Mouse (Mus musculus) frontal cortex, adult (tissue): ENCODE measurements at regions not wholly inside any gene's neighbourhood (a gene's known extent, or its start where the extent isn't known, plus 50 kb on each side); places are given as distances from the start of the nearest gene placed in this dataset.

Experiments
- ATAC-seq: cut with Nextera tagmentation; 2 replicates; pipeline ENCODE4 v1.9.2; 2017; ENCODE audit warnings: mild to moderate bottlenecking, moderate library complexity, mixed read lengths; ENCODE audit not compliant: low TSS enrichment

- no peak for ATAC-seq
Observed at GRCm38 (mm10) chr7:129983601-129984120, 392.0 kb downstream of the Wdr11 start.

GRCm38 (mm10) chr7:129984367-129984766, 392.7 kb downstream of the Wdr11 start:
- no peak for ATAC-seq

DNA sequence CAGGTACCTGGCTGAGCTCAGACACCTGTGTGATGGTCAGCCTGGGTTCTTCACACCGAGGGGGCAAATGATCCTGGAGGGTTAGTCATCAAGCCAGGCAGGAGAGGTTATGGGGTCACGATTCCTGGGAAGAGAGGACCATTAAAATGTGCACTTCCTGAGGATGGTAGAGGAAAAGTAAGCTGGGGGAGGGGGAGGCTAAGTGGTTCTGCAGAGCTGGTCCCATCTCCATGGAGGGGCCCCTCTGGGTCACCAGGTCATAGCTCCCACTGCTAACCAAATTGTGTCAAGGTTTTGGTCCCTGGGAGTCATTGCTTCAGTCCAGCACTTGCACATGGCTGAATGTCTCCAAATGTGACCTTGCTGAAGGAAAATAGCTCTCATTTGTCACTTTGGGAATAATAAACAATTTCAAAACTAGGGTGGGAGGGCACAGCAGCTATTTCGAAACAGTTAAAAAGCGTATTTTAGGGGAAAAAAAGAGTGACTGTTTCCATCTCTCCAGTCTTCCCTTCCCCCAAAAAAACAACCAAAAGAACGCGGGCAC, 395.5 kb downstream of the Wdr11 start:
- no peak for ATAC-seq

DNA sequence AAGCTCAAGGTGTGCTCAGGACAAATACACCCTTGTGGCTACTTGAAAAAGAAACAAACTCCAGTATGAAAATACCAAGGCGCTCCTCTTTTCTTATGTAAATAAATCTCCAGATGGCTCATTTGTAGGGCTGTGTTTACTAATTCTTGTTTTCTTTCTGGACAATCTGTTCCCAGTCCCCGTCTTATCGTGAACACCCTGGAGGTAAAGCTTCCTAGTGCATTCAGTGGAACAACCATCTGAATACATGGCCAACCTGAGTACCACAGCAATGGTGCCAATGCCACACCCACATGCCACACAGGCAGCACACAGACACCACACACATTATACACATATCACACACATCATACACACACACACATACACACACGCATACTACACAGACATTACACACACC, 396.1 kb downstream of the Wdr11 start:
- no peak for ATAC-seq

DNA sequence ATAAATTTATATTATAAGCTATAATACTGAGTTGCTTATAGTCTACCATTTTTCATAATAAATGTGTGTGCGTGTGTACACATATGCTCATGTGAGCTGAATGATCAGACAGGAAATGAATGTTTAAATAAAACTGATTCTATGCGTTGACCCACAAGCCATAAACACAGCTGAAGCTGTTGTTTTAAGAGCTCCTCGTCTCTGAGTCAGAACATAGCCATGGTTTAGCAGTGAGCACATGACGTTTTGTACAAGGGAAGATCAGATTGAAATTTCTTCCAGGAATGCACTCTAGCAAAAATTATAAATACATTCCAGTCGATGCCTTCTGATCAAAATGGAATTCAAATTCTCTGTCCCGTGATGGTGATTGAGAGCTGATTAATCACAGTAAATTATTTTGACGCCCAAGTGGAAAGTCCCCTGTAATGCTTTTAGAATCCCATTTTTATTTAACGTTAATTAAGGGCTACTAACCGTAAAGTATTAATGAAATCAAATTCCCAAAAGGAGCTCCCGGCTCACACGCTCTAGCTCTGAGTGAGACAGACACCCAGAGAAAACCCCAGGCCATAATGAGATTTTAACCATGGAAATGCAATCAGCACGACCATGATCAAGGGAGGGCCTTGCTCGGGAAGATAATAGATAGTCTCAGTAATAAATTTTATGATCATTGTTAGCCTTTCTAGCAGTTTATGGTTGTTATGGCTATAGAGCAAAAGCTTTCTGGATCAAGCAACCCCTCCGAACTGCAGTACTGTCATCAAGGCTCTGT, 402.0 kb downstream of the Wdr11 start:
- no peak for ATAC-seq

GRCm38 (mm10) chr7:129995529-129995928, 403.9 kb downstream of the Wdr11 start:
- no peak for ATAC-seq

DNA sequence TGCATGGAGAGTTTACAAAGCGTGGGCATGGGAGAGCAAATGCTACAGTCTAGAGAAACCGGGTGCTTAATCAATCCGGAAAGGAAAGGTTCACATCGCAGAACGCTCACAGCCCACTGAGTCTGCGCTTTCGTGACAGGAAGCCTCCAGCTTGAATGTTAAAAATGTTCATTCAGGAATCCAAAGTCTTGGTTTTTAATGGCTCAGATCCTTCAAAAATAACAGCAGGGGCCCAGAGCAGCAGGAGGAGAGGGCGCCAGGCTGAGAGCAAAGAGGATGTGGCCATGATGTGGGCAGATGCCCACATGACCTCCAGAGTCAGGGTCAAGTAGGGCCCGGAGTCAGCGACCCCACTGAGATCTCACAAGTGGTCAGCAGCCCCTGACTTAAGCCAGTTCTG, 409.4 kb downstream of the Wdr11 start:
- ATAC-seq, result peak; percentile 87

DNA sequence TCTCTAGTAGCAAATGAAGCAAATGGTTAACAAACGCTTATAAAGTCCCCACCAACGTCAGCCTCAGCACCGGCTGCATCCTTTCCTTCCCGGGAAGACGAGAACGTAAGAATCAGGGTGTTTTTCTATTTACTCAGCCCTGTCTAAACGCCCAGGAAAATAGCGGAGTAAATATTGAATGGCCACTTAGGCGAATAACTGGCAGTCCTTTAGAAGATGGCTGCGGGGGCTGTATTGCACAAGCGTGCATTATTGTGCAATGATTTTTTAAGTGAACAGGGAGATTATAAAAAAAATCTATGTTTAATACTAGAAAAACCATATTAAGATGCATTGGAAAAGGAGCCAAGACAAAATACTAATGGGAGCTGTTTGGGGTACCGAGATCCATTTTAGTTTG, 410.3 kb downstream of the Wdr11 start:
- no peak for ATAC-seq

- no peak for ATAC-seq
Observed at GRCm38 (mm10) chr7:130005406-130005805, 413.7 kb downstream of the Wdr11 start.

DNA sequence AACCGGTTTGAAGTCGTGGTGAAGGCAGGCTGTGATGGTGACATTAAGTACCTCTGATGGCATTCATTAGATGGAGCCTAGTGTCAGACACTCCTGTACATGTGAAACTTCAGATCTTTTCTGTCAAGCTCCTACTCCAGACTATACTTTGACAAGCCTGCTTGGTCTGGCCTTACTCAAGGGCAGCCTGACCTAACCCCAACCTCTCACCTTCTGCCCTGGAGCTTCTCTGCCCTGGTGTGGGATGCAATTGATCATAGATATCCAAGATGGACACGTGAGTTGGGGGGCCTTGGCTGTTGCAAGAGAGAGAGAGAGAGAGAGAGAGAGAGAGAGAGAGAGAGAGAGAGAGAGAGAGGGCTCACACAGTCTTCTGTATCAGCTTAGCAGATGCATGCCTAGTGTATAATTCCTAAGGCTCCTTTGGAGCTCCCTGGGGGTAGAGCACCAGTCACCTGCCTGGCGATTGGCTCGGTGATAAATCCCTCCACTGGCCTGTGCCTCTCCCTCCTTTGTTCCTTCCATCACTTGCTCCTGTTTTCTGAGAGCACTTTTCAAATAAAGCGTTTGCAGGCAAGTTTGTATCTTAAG, 416.4 kb downstream of the Wdr11 start:
- no peak for ATAC-seq

GRCm38 (mm10) chr7:130008591-130009418, 417.1 kb downstream of the Wdr11 start:
- no peak for ATAC-seq

DNA sequence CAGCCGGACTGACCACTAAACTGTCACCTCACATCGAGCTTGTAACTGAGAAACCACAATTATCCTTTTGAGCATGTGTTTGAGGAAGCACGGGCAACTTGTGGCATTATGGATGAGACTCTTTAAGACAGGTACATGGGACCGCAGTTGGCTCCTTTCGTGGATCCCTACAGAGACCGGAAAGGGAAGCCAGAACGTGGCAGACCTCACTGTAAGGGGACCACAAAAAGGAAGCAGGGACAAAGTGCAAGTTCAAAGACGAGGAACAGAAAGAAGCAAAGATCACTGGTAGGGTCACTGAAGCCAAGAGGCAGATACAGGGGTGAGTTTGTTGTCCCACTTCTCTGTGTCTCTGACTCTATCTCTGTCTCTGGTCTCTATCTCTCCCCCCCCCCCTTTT, 420.4 kb downstream of the Wdr11 start:
- ATAC-seq, result no peak

DNA sequence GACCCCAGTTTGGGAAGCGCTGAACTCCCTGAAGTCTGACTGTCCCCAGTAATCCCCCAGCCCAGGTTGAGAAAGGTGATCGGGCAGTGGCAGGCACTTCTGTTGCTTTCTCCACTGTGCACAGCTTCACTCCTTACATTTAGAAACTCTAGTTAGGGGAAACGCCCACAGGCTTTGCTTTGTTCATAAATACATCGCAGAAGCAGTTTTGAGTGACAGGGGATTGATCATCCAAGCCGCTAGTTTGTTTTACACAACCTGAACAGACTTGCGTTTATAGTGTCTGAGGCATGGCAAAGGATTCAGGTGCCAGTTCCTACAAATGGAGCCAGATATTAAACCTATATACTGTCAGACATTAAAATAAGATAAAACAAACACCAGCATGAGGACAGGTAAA, 421.4 kb downstream of the Wdr11 start:
- no peak for ATAC-seq

GRCm38 (mm10) chr7:130014609-130015008, 422.9 kb downstream of the Wdr11 start:
- no peak for ATAC-seq

DNA sequence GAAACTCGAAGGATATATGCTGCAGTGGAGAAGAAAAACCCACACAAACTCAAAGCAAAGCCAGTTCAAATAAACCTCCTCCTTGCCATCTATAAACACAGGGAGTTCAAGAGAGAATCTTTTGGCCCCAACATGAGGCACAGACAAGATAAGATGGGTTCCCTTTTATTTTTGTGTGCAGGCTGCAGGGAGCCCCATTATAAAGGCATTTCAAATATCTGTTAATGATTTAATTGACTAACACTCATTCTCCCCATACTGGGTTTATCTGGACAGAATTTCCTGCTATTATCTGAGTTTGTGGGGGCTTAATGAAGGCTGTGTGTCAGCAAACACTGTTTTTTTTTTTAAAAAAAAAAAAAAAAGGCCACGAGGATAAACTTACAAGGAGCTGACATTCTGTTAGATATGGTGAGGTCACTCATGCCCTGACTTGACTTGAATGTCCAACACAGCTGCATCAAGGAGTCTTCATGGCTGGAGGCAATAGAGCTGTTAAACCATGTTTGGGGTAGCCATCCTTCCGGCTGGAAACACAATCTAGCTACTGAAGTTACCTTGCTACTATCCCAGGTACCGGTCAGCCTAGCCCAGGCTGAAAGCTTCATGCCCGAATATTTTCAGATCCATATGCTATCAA, 423.8 kb downstream of the Wdr11 start:
- ATAC-seq, result no peak

DNA sequence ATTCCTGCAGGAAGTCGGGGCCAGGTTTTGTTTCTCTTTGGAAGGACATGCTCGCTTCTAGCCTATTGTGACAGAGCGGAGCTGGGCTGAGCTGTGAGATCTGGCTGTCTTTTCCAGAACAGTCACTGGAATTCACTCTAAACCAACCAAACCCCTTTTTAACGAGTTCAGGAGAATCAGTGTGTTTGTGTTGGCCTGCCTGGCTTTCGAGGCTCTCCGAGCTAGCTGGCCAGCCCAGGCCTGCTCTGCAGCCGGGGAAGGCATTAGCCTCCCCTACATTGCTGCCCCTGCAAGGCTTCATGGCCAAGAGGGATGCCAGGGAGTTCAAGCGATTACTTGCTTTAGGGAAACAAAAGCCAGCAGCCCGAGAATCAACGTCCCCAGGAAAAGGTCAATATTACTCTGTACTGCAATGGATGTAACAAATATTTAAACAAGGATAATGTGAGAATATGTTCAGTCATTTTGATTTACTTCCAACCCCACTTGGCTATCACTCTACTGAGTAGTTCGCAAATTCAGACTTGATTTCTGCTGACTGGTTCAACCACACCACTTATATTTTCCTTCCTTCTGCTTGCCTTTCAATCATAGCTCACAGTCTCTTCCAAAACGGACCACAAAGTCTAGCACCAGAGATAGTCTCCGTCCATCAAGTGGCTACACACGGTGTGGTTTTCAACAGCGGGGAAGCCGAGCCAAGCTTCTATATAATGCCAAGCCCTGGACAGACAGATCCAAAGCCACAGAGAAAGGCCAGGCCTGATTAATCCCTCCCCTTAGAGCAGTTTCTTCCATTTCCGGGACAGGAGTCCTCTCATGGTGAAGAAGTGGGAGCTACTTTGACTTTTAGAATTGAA, 424.6 kb downstream of the Wdr11 start:
- ATAC-seq, result no peak

GRCm38 (mm10) chr7:130018891-130019290, 427.2 kb downstream of the Wdr11 start:
- ATAC-seq, result no peak

GRCm38 (mm10) chr7:130028945-130029344, 437.3 kb downstream of the Wdr11 start:
- ATAC-seq, result no peak

DNA sequence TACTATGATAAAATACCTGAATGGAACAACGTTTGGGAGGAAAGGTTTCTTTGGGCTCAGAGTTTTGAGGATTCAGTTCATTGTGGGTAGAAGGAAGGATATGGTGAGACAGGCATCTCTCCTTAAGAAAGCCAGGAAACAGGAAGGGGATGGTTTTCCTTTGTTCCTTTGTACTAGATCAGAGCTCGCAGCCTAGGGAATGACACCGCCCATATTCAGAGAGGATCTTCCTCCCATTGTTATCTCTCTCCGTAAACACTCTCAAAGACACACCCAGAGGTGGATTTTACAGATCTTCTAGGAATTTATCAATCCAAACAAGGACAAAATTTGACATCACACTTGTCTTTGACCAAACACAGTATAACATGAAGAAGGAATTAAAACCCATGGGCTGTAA, 439.0 kb downstream of the Wdr11 start:
- no peak for ATAC-seq

DNA sequence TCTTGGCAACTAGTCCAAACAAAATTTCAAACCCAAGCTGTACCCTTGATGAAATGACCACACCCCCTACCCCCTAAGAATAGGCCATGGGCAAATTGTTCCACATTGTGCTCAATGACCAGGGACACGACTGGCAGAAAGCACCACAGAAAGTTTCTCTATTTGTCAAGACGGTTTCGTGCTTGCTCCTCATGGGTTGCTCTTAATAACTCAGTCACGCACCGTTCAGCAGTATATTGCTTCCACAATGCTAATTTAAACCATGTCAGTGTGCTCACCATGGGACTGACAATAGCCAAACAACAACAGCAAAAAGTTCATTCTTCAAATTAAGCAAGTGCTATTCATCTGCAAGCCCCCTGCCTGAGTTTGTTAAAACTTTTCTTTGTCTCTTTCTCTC, 444.6 kb downstream of the Wdr11 start:
- no peak for ATAC-seq
